Mouse (Mus musculus) hindbrain, embryonic 16.5 days (tissue): Measurements from ENCODE around the gene Fmc1. TPM values are rescaled to one million over a fixed set of nuclear protein-coding genes. Genes with fewer than 3 reads are reported as not detected.

ENCODE experiments used
- microRNA-seq: library from miRNA; unstranded; fragments of <30 nt; microRNA quantifications from one replicate; pipeline ENCODE4, GENCODE M21; 2017
- polyA plus RNA-seq: library from polyadenylated mRNA; unstranded; fragments of >200 nt; fragmentation: Nextera tagmentation; extraction: Ambion mirVana; gene quantifications from 2 replicates; pipeline ENCODE4 v1.2.1, GENCODE M21; 2015

Gene Fmc1
- polyA plus RNA-seq, 1 experiment from 2014 or later: 225 TPM

Small RNA genes within 50 kb of the gene (microRNA-seq; reads per million reads assigned to microRNA genes)
- not detected for gene Mir7670

Other genes with a start within 250 kb of the Fmc1 start
- gene Zc3hav1l, start 234.2 kb upstream of the Fmc1 start, polyA plus RNA-seq: 4.9 and 6.4 TPM in 2 replicates
- gene Zc3hav1, start 178.9 kb upstream of the Fmc1 start, polyA plus RNA-seq: 1.4 and 1.6 TPM in 2 replicates
- gene Ttc26, start 152.0 kb upstream of the Fmc1 start, polyA plus RNA-seq: 4.6 and 5.8 TPM in 2 replicates
- 14.6 and 16.3 TPM in 2 replicates for gene Ubn2, start 99.6 kb upstream of the Fmc1 start, polyA plus RNA-seq
- 31.9 and 33.5 TPM in 2 replicates for gene Luc7l2, start 17.8 kb downstream of the Fmc1 start, polyA plus RNA-seq
- 0.15 and 0.21 TPM in 2 replicates for gene Klrg2, start 103.7 kb downstream of the Fmc1 start, polyA plus RNA-seq
- gene Clec2l, start 129.6 kb downstream of the Fmc1 start, polyA plus RNA-seq: 27.4 and 28.2 TPM in 2 replicates